Mouse (Mus musculus): Measurements from ENCODE around the gene Tfe3.
"Not testable (repeated sequence)": the region's sequence is repeated elsewhere in the genome, so short reads cannot be mapped to it uniquely, and the experiment has no call there.

Gene Tfe3

DNA sequence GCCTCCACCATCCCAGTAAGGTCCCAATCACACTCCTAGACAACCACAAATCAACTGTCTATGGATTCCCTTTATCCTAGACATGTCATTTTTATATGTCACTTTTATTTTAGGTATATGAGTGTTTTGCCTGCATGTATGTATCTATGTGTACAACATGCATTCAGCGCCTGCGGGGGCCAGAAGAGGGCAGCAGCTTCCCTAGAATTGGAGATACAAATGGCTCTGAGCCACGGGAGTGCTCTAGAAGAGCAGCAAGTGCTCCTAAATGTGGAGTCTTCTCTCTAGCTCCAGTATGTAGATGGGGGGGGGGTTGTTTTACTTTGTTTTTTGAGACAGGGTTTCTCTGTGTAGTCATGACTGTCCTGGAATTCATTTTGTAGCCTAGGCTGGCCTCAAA is 8.7 kb upstream of the Tfe3 start:
- not testable (repeated sequence) for DNase-seq

DNA sequence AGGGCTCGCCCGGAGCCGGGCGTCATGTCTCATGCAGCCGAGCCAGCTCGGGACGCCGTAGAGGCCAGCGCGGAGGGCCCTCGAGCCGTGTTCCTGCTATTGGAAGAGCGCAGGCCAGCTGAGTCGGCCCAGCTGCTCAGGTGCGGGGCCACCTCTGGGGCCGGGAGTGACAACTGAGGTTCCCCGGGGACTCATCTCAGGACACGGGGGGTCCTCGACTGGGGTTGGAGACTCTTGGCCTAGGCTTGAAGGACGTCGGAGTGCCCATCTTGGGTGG is 499 bp downstream of the Tfe3 start:
- DNase-seq, result no peak

DNA sequence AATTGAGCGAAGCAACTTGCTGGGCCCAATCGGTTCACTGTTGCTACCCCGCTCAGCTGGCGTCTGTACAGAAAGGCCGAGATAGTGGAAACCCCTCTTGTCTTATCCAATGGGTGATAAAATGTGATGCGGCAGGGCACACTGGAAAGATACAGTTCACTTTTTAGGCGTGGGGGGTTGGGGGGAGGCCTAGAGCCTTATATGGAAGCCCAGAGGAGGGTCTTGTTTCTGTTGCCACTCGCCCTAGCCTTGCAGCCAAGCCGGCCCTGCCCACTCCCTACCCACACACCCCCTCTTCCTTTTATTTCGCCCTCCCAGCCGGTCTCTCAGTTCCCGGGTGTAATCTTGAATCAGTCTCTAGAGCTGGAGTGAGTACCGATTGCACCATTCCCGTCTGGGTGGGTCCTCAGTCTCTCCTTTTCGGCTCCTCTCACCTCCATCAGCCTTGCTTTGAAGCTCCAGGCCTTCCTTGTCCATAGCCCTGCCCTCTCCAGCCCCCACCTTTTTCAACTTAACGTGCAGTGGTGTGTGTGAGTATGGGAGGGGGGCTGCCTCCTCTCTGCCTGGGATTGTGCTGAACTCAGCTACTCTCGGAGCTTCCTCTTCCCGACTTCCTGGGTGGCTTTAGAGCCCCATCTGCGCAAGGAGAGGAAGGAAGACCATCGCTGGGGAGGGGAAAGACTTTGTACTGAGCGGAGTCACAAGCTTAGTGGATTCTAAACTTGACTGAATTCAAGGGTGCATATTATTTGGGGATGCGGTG is 1.5 kb downstream of the Tfe3 start:
- DNase-seq, result no peak

DNA sequence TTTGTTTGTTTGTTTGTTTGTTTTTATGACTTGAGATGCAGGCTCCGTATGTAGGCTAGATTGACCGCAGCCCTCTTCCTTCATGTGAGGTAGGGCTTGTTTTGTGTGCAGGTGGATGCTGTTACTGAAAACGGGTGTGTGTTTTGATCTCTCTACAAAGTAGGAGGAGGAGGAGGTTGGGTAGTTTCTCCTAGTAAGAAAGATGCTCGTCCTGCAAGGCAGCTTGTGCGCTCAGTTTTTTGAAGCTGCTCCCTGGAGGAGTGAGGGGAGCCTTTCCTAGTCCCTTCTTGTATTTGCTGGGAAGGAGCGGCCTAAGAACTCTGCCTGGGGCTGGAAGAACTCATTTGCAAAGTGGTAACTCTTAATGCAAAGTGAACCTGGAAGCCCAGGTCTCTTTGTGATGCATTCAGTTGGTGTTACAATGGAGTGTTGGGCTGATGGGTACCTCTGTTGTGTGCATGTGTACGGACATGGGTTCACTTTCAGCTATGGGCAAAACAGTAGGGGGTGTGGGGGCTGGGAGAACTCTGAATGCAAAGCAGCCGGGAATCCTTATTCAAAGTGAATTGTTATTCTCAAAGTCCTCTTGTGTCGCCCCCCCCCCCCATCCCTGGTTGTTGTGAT is 2.4 kb downstream of the Tfe3 start:
- no peak for DNase-seq

DNA sequence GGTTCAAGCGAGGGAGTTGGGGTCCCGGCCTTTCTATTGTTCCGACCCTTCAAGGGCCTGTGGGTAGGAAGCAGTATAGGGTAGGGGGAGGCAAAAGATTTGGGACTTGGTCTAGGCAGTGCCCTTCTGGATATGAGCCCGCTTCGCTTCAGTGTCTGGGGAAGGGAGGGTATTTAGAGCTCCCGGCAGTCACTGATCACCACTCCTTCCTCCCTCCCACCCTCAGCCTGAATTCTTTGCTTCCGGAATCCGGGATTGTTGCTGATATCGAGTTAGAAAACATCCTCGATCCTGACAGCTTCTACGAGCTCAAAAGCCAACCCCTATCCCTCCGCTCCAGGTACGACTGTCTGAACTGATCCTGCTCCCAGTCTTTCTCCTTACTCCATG is 2.9 kb downstream of the Tfe3 start:
- DNase-seq, result no peak

DNA sequence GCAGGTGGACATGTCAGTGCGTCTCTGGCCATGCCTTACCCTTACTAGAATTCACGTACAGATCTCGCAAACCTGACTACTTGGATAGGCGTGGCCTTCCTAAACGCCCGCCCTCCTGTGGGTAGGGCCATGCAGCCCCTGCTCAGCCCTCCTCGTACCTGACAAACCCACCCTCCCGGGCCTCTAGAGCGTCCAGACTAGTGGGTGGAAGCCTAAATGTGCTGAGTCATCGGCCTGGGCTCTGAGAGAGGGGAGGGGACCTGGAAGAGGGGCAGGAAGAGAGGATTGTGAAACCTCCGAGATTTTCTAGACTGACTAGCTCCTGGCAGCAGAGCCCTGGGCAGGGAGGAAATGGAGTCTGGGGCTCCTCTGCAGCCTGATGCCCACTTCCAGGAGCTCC is 3.4 kb downstream of the Tfe3 start:
- peak; percentile 37 for DNase-seq

DNA sequence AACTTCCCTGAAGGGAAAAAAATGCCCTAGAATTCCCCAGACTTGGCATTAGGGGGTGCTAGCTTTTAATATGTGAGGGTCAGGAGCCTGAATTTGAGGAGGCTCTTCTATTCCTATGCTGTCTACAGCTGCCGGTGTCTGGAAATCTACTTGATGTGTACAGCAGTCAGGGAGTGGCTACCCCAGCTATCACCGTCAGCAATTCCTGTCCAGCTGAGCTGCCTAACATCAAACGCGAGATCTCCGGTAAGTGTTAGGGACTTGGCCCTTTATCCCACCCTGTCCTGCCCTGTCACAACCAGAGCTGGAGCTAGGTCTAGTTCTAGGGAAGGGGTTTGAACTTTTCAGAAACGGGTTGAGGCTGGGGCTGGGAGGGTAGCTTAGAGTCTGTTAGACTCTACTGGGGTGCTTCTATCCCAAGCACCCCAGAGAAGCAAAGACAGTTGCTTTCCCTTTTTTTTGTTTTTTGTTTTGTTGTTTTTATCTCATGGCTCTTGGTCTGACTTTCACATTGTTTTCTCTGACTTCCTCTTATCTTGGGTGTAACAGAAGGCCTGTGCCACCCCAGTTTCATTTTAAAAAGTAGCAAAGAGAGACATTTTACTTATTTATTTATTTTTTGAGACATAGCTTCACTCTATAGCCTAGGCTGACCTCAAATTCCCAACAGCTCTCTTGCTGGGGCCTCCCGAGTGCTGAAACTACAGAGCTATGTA is 7.1 kb downstream of the Tfe3 start:
- no peak for DNase-seq

DNA sequence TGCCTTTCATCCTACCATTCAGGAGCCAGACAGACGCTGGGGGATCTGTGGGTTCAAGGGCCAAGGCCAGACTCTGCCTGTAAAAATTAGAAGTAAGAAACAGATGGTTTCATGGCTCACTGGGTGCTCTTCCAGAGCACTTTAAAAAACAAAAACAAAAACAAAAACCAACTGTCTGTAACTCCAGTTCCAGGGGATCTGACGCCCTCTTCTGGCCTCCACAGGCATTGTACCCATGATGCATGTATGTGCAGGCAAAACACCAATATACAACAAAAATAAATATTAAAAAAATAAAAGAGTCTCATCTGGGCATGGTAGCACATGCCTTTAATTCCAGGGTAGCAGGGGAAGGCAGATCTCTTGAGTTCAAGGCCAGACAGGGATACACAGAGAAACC is 10.4 kb downstream of the Tfe3 start:
- DNase-seq, result no peak

DNA sequence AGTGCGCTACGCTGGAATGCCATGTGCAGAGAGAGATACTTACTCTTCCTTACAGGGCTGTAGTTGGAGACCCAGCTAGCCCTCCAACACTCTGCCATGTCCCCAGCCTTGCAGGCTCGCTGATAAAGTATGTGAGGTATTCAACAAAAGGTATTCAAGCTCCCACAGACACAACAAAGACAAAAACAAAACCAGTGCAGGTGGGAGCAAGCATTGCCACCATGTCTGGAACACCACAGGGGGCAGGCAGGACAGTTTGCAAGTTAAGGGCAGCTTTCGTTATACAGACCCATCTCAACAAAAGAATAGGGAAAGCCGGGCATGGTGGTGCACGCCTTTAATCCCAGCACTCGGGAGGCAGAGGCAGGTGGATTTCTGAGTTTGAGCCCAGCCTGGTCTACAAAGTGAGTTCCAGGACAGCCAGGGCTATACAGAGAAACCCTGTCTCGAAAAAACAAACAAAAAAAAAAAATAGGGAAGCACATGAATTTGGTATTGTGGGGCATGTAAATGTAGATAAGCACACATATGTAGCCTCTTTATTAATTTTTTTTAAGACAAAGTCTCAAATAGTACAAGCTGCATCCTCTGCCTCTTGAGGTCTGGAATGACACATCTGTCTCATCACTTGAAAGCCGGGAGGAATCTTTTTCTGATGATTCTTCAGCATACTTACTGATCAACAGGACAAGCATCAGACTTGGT is 13.3 kb downstream of the Tfe3 start:
- DNase-seq, result no peak

DNA sequence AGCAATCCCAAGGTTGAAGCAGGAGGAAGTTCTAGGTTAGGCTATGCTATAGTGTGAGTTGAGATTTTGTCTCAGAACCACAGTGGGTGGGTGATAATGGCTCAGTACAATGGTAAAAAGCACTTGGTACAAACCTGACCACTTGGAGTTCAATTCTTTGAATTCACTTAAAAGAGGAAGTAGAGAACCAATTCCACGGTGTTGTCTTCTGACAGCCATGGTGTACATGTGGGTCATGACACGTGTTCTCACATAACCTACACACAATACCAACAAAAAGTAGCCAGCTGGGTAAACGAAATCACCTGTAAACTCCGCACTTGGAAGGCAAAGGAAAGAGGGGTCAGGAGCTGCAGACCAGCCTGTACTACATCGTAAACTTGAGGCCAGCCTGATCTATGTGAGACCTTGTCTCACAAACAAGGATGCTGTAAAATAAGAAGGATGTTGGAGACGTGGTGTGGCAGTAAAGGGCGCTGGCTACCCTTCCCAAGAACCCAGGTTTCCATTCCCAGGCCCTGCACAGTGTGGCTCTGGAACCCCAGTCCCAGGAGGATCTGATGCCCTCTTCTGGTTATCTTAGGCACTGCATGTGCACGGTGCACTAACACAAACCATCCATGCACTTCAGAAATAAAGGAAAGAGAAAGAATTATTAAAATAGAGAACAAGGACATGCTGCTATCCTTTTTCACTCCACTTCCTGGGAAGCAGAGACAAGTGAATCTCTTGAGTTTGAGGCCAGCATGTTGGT is 14.1 kb downstream of the Tfe3 start:
- no peak for DNase-seq

DNA sequence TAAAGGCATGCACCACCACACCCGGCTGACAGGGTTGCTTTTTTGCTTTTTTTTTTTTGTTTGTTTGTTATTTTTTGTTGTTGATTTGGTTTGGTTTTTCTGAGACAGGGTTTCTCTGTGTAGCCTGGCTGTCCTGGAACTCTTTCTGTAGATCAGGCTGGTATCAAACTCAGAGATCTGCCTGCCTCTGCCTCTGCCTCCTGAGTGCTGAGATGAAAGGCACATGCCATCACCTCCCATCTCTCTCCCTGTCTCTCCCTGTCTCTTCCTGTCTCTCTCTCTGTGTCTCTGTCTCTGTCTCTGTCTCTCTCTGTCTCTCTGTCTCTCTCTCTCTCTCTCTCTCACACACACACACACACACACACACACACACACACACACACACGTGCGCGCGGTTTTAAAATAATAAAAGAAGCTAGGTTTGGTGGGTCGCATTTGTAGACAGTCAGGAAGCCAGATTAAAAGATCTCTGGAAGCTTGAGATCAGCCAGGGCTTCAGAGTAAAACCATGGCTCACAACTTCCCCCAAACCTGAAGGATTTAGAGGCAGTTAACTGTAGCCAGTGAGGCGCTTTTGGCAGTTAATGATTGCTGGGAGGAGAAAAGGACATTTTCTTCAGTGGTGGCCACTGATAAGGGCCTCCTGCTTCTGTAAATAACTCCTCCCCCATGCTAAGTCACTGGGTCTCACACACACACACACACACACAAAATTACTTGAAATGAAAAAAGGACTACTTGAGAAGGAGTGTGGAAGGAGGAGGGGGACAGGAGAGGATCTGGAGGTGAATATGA is 16.3 kb downstream of the Tfe3 start:
- no peak for DNase-seq

DNA sequence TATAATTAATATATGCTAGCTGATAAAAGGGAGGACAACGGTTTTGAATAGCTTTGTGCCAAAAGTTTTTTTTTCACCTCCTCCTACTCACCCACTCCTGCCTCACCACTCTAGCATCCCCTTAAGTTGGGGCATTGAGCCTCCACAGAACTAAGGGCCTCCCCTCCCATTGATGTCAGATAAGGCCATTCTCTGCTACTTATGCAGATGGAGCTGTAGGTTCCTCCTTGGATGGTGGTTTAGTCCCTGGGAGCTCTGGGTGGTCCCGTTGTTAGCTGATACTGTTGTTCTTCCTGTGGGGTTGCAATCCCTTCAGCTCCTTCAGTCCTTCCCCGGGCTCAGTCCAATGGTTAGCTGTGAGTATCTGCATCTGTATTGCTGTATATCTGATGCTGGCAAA is 16.9 kb downstream of the Tfe3 start:
- no peak for DNase-seq

DNA sequence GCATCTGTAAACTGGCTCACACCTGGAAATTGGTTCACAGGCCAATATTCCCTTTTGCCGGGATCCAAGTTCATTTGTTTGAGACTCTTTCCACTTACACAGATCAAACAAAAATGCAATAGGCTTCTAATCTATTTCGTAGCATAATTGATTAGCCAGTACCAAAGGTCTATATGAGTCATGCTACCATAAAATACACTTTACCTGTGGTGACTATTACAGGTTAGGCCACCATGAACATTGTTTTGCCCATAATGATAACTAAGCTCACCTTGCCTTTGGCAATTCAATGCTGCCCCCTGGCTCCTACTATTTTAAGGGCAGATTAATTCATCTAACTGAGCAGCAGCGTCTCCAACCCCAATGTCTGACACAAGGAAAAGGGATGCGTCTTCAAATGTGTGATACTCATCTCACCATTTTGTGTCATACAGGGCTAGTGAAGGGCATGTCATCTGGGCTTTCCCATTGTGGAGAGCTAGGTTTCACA is 20.3 kb downstream of the Tfe3 start:
- no peak for DNase-seq

DNA sequence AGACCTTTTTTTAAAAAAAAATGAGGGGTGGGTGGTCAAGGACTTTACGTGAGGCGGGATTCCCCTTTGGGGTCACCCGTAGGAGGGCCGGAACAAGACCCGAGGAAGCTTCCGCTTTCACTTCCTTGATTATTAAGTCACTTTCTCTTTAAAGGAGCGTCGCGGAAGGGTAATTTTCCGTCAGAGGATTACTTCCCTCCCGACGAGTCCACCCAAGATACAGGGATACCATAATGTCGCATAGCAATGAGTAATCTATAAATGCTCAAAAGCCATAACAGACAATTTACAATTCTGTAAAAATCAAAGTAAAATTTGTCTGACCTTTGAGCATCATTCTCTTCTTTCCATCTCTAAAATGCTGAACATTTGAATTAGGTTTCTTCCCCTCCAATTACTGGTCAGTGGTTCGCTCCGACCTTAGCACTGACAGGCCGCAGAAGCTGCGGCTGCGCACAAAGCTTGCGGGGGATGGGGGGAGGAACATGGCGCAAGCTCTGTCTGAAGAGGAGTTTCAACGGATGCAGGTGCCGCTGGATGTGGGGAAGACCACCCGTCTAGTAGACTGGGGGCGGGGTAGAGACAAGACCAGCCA is 27.3 kb downstream of the Tfe3 start, which contains the start of gene Gripap1:
Gene Gripap1 (plus strand): TSS at position 224 of the 595 bp plus-strand sequence.
- peak; percentile 74 for DNase-seq

DNA sequence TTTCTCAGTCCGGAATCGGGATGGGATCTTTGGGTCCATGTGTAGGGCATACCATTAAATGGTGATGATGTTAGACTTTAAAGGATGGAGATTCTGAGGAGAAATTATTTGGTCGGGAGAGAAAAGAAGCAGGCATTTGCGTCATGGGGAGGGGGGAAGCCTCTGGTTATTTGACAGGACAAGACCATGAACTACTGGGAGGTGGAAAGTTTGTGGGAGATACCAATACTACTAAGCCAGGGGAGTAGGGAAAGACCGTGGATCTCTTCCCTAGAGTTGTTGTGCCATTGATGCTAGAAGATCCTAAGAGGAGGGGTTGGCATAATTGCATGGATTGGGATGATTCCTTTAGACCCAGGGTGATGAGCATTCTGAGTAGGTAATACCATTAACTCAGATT is 27.9 kb downstream of the Tfe3 start:
- no peak for DNase-seq

DNA sequence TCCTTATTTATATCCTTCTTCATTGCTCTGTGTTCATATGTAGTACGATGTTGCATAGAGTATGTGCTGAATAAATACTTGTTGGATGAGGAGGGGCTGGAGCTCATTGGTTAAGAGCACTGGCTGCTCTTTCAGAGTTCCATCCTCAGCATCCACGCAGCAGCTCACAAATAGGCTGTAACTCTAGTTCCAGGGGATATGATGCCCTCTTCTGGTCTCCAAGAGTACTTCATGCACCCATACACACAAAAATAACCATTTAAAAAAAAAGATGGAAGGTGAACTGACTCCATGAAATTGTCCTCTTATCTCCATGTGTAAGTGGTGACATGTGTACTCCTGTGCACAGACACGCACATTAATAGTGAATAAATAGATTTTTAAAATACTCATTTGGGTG is 31.0 kb downstream of the Tfe3 start:
- no peak for DNase-seq

DNA sequence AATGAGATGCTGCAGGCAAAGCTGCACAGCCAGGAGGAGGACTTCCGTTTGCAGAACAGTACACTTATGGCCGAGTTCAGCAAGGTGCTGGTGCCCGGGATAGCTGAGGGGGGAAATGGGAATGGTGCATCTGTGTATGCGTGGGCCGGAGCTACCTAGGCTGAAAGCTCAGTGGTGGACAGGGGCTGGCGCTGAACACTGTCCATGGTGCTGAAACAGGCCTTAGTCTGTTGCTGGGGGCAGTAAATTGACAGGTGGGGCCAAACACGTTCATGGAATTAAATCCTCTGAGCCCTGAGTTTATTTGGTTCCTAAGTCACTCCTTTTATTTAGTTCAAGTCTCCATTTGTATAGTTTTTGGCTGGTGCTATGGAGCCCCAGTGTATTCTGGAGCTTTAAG is 32.7 kb downstream of the Tfe3 start:
- DNase-seq, result no peak

DNA sequence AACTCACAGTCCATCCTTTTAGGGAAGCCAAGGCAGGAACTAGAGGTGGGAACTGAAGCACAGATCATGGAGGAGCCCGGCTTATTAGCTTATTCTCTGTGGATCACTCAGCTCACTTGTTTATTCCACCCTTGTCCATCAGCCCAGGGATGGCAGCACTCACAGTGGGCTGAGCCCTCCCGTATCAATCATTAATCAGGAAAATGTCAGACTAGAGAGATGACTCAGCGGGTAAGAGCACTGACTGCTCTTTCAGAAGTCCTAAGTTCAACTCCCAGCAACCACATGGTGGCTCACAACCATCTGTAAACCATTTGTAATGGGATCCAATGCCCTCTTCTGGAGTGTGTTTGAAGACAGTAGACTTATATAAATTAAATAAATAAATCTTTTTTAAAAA is 35.0 kb downstream of the Tfe3 start:
- no peak for DNase-seq

DNA sequence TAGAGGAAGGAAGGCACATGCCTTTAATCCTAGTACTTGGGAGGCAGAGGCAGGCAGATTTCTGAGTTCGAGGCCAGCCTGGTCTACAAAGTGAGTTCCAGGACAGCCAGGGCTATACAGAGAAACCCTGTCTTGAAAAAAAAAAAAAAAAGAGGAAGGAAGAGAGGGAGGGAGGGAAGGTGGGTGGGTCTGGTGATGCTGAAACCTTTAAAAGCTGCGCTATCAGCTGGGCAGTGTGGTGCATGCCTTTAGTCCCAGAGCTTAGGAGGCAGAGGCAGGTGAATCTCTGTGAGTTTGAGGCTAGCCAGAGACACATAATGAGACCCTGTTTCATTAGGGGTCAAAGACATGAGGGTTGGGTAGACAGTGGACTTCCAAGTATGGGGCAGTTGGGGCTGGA is 39.8 kb downstream of the Tfe3 start:
- not testable (repeated sequence) for DNase-seq

DNA sequence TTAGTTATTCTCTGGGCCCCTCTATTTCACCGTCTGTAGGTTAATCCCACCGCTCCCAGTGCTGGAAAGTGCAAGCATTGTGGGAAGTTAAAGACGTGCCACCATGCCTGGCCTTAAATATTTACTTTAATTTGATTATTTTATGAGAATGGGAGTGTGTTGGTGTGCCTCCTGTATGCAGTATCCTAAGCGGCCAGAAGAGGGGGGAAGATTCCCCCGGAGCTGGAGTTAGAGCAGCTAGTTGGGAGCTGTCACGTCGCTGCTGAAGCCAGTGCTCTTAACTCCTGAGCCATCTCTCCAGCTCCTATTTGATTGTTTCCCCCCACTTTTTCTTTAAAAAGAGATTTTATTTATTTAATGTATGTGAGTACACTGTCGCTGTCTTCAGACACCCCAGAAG is 52.7 kb downstream of the Tfe3 start:
- DNase-seq, result not testable (repeated sequence)
